ENCODE assay signal across 22 mouse cellular contexts in genomic region chrX:151085599-151085998, GRCm38 (mm10). TPM values are rescaled to one million over a fixed set of nuclear protein-coding genes. Genes with fewer than 3 reads are reported as not detected.
DNase-seq lines count a peak whose midpoint lies in the region; ATAC-seq and TF ChIP-seq lines count a peak whose summit lies in the region.
"Had no signal": no experiment of that assay in that cellular context is flagged by ENCODE, and none has a peak within 500 bp of the region (broad histone marks: within the 10 kb centered on the region; RNA-seq: fewer than 3 reads in every experiment).

No protein-coding gene starts in this region.

- no peak for TF ChIP-seq RAD21 in CH12.LX (IDR thresholded peaks at IDR 0.05; ENCODE audit: low read depth, low read length)
- no peak for TF ChIP-seq RAD21 in MEL (IDR thresholded peaks at IDR 0.05; ENCODE audit: low read depth, low read length)

- DNase-seq in heart, adult 11 months = peak; percentile 56
- no peak for DNase-seq in layer of hippocampus, adult 2 months (ENCODE audit: low spot score in 2 of 2)
- no peak for DNase-seq in layer of hippocampus, adult 11-12 months (ENCODE audit: low spot score)
- DNase-seq in CH12.LX (ENCODE audit: extremely low read depth) (no peak), MEL (ENCODE audit: low read depth, low spot score) (no peak)
- DNase-seq in hindbrain, postnatal 0 days (ENCODE audit: low spot score) = no peak
- no peak for DNase-seq in adrenal gland, adult 8-10 months
- DNase-seq: adrenal gland, adult 2 months; adrenal gland, postnatal 10 days; adrenal gland, postnatal 14 days; adrenal gland, postnatal 25 days; adrenal gland, postnatal 36 days; B cell, adult 2 months; cerebellum, adult 11 months; cerebellum, adult 11-12 months; cerebellum, adult 18-20 months; cerebellum, adult 2 months; cerebellum, adult 8-10 months had no signal

- TF ChIP-seq EP300 in CH12.LX (IDR thresholded peaks at IDR 0.05; ENCODE audit: low read length) (no peak), MEL (IDR thresholded peaks at IDR 0.05; ENCODE audit: low read depth in 1 of 2, low read length in 2 of 2) (peak; percentile 53; a peak in 3 of 4 replicates)

- dilution Hi-C loops in CH12.LX (cut with MboI; ENCODE audit: extremely low pct_ligation_motif_present, extremely low pct_unique_long_range_greater_than_20kb, low sequenced_read_pairs) = no loop called here

- H3K9me3 ChIP-seq in heart, embryonic 11.5 days (replicated peaks; ENCODE audit: control insufficient read depth, low read length) = no peaks in the 10 kb centered on the region
- H3K9me3 ChIP-seq in CH12.LX (replicated peaks; ENCODE audit: low read length) = no peaks in the 10 kb centered on the region
- no peaks in the 10 kb centered on the region for H3K9me3 ChIP-seq in MEL (replicated peaks; ENCODE audit: insufficient read depth, low read length)
- no peaks in the 10 kb centered on the region for H3K9me3 ChIP-seq in hindbrain, postnatal 0 days (ENCODE audit: low read length)
- H3K9me3 ChIP-seq: G1E had no signal

- no peak overlapping the region for H3K9ac ChIP-seq in heart, embryonic 11.5 days (ENCODE audit: low read depth, low read length)
- H3K9ac ChIP-seq in CH12.LX (ENCODE audit: insufficient read depth, low read depth) (no peak overlapping the region), MEL (ENCODE audit: control insufficient read depth, low read depth, low read length, poor library complexity, severe bottlenecking) (no peak overlapping the region)
- H3K9ac ChIP-seq in hindbrain, postnatal 0 days (replicated peaks; ENCODE audit: low read length) = no peak overlapping the region

- no peak overlapping the region for H3K4me3 ChIP-seq in heart, embryonic 11.5 days (ENCODE audit: low read depth, low read length)
- H3K4me3 ChIP-seq in layer of hippocampus, adult 2 months = no peak overlapping the region
- H3K4me3 ChIP-seq in CH12.LX (replicated peaks in 1 of 3; ENCODE audit: low read depth in 2 of 3, low read length in 2 of 3, poor library complexity in 1 of 3) = no peak overlapping the region
- H3K4me3 ChIP-seq in MEL (ENCODE audit: control insufficient read depth in 1 of 2, insufficient read depth in 1 of 2, low read depth in 2 of 2, low read length in 2 of 2) = no peak overlapping the region
- no peak overlapping the region for H3K4me3 ChIP-seq in hindbrain, postnatal 0 days (ENCODE audit: low read length)

- 47% methylated on average over 2 of the region's 2 CpGs for WGBS in heart, embryonic 11.5 days (ENCODE audit: insufficient replicate concordance)
- WGBS in hindbrain, postnatal 0 days = 82% methylated on average over 2 of the region's 2 CpGs

- no peak overlapping the region for H3K27ac ChIP-seq in heart, embryonic 11.5 days (ENCODE audit: low read depth, low read length)
- H3K27ac ChIP-seq in layer of hippocampus, adult 2 months = peak overlapping the region; percentile 70; the same call in 1 of the 2 replicates
- no peak overlapping the region for H3K27ac ChIP-seq in CH12.LX (ENCODE audit: insufficient read depth, low read depth)
- H3K27ac ChIP-seq in MEL (ENCODE audit: control insufficient read depth, low read depth, low read length) = no peak overlapping the region
- H3K27ac ChIP-seq in hindbrain, postnatal 0 days = no peak overlapping the region

- H3K4me1 ChIP-seq in heart, embryonic 11.5 days (ENCODE audit: control insufficient read depth, insufficient read depth, low read length) = no peaks in the 10 kb centered on the region
- H3K4me1 ChIP-seq in CH12.LX (ENCODE audit: control insufficient read depth in 1 of 2, insufficient read depth in 2 of 2) = no peaks in the 10 kb centered on the region
- H3K4me1 ChIP-seq in MEL (ENCODE audit: control insufficient read depth in 1 of 2, insufficient read depth in 2 of 2, low read length in 2 of 2) = peaks cover 0 to 8% of the 10 kb centered on the region in 2 experiments; a peak in 1 of 4 replicates
- H3K4me1 ChIP-seq in hindbrain, postnatal 0 days (ENCODE audit: insufficient read depth, low read length) = no peaks in the 10 kb centered on the region

- in situ Hi-C loops in CH12.LX (cut with MboI; ENCODE audit: low pct_ligation_motif_present, low pct_unique_long_range_greater_than_20kb, low sequenced_read_pairs) = no loop called here

- no peak for TF ChIP-seq POLR2A in CH12.LX (IDR thresholded peaks at IDR 0.05; ENCODE audit: low read depth, low read length)
- no peak for TF ChIP-seq POLR2A in MEL (IDR thresholded peaks at IDR 0.05; ENCODE audit: control insufficient read depth in 1 of 2, insufficient read depth in 1 of 2, low read depth in 1 of 2, low read length in 2 of 2, poor library complexity in 1 of 2)

- no peak overlapping the region for H3K4me2 ChIP-seq in heart, embryonic 11.5 days
- no peak overlapping the region for H3K4me2 ChIP-seq in CH12.LX (ENCODE audit: insufficient read depth, low read depth, poor library complexity, severe bottlenecking)
- no peak overlapping the region for H3K4me2 ChIP-seq in hindbrain, postnatal 0 days (ENCODE audit: low read depth, low read length)

- no peak for TF ChIP-seq CTCF in layer of hippocampus, adult 2 months (conservative IDR thresholded peaks at IDR 0.05)
- TF ChIP-seq CTCF in CH12.LX (conservative IDR thresholded peaks at IDR 0.05 in 1 of 2, IDR thresholded peaks at IDR 0.05 in 1 of 2; ENCODE audit: low read depth in 2 of 2, low read length in 2 of 2) (no peak), MEL (IDR thresholded peaks at IDR 0.05 in 2 of 3, conservative IDR thresholded peaks at IDR 0.05 in 1 of 3; ENCODE audit: control insufficient read depth in 1 of 3, insufficient read depth in 1 of 3, low read depth in 2 of 3, low read length in 3 of 3, poor library complexity in 1 of 3, severe bottlenecking in 1 of 3) (no peak)
- no peak for TF ChIP-seq CTCF in hindbrain, postnatal 0 days (IDR thresholded peaks at IDR 0.05; ENCODE audit: low read depth)

- no peaks in the 10 kb centered on the region for H3K79me2 ChIP-seq in CH12.LX (replicated peaks; ENCODE audit: control insufficient read depth, extremely low read depth, insufficient read depth, poor library complexity, severe bottlenecking)
- H3K79me2 ChIP-seq in MEL (ENCODE audit: control insufficient read depth, insufficient read depth, low read length, poor library complexity) = no peaks in the 10 kb centered on the region

- H3K27me3 ChIP-seq in heart, embryonic 11.5 days (ENCODE audit: control insufficient read depth, insufficient read depth, low read length) = no peaks in the 10 kb centered on the region
- H3K27me3 ChIP-seq in CH12.LX (replicated peaks) (no peaks in the 10 kb centered on the region), MEL (ENCODE audit: control insufficient read depth in 1 of 2, insufficient read depth in 2 of 2, low read length in 2 of 2) (no peaks in the 10 kb centered on the region)
- no peaks in the 10 kb centered on the region for H3K27me3 ChIP-seq in hindbrain, postnatal 0 days (ENCODE audit: insufficient read depth, low read length)

- no peaks in the 10 kb centered on the region for H3K36me3 ChIP-seq in heart, embryonic 11.5 days (ENCODE audit: control insufficient read depth, insufficient read depth, low read length)
- peaks cover 40 to 65% of the 10 kb centered on the region in 2 experiments for H3K36me3 ChIP-seq in CH12.LX (replicated peaks in 1 of 2; ENCODE audit: control insufficient read depth in 1 of 2, insufficient read depth in 1 of 2, low read length in 1 of 2)
- H3K36me3 ChIP-seq in MEL (ENCODE audit: control insufficient read depth in 1 of 2, insufficient read depth in 2 of 2, low read length in 2 of 2) = peaks cover 4 to 6% of the 10 kb centered on the region in 2 experiments
- peaks cover 13% of the 10 kb centered on the region for H3K36me3 ChIP-seq in hindbrain, postnatal 0 days (ENCODE audit: insufficient read depth, low read length)

- no peak for ATAC-seq in heart, embryonic 11.5 days (replicated peaks; ENCODE audit: insufficient number of reproducible peaks, low FRiP score, low TSS enrichment)
- ATAC-seq in hindbrain, postnatal 0 days = no peak
- ATAC-seq: activated CD4-positive, CD25-positive, alpha-beta regulatory T cell, adult 4 months; CD4-positive, CD25-positive, alpha-beta regulatory T cell, adult 4 months had no signal

TF ChIP-seq in CH12.LX, 34 proteins besides CTCF, POLR2A, EP300 and RAD21:
- TF ChIP-seq POLR2AphosphoS2 (IDR thresholded peaks at IDR 0.05; ENCODE audit: low read depth, low read length) (0 out of 2 replicates have a peak, but pooled peaks have one; percentile 25), TCF12 (IDR thresholded peaks at IDR 0.05; ENCODE audit: low read depth, low read length) (no peak)

TF ChIP-seq in MEL, 35 proteins besides CTCF, POLR2A, EP300 and RAD21:
- no peak for TF ChIP-seq MEF2A (IDR thresholded peaks at IDR 0.05; ENCODE audit: extremely low read depth, insufficient replicate concordance, low read depth, low read length, poor library complexity, severe bottlenecking)
- TF ChIP-seq TCF12 (IDR thresholded peaks at IDR 0.05; ENCODE audit: low read depth, low read length) = peak; percentile 53
- TF ChIP-seq GATA1 (IDR thresholded peaks at IDR 0.05; ENCODE audit: low read depth, low read length) = peak; percentile 84
TF ChIP-seq in MEL: peak in this region for 2.

RNA-seq across cellular contexts. Expression of gene Tsr2, which starts 10.7 kb away (rescaled TPM):
- polyA plus RNA-seq in heart, embryonic 11.5 days (2014; fragmentation: Nextera tagmentation; extraction: Ambion mirVana) = 19.5 and 22.6 TPM in 2 replicates
- total RNA-seq in layer of hippocampus, adult 2 months (2021) = 10 to 100 TPM; 73.2 to 80.4 TPM
- 15.8 and 31.5 TPM in 2 replicates for total RNA-seq in CH12.LX (2012; rRNA removed)
- total RNA-seq in CH12.LX (2014; rRNA removed) = 43.9 and 44.5 TPM in 2 replicates
- 77.8 and 82.0 TPM in 2 replicates for polyA plus RNA-seq in CH12.LX (2012; ENCODE audit: insufficient read length, low read depth)
- 56.2 and 61.9 TPM in 2 replicates for total RNA-seq in MEL (2012; rRNA removed)
- polyA plus RNA-seq in MEL (2012; ENCODE audit: insufficient read depth in 1 of 2, insufficient read length in 2 of 2, low read depth in 1 of 2, low replicate concordance in 2 of 2, missing spikeins in 1 of 2) = 100 to 1,000 TPM; 106 to 143 TPM
- total RNA-seq in hindbrain, postnatal 0 days (2014; rRNA removed) = 20.4 and 21.4 TPM in 2 replicates
- polyA plus RNA-seq in hindbrain, postnatal 0 days (2015; fragmentation: Nextera tagmentation; extraction: Ambion mirVana) = 38.6 and 41.4 TPM in 2 replicates
- total RNA-seq in adrenal gland, adult 8-10 months (2022) = 10 to 100 TPM; 50.4 to 58.4 (median 54.8) TPM

RNA-seq across cellular contexts. Expression of gene Fgd1, which starts 39.6 kb away (rescaled TPM):
- 5.8 and 6.4 TPM in 2 replicates for polyA plus RNA-seq in heart, embryonic 11.5 days (2014; fragmentation: Nextera tagmentation; extraction: Ambion mirVana)
- total RNA-seq in layer of hippocampus, adult 2 months (2021) = 10 to 100 TPM; 20.0 to 20.9 TPM
- 1.8 and 2.2 TPM in 2 replicates for total RNA-seq in CH12.LX (2012; rRNA removed)
- total RNA-seq in CH12.LX (2014; rRNA removed) = 0.32 and 0.68 TPM in 2 replicates
- 1.1 and 2.2 TPM in 2 replicates for polyA plus RNA-seq in CH12.LX (2012; ENCODE audit: insufficient read length, low read depth)
- 0.16 and 0.31 TPM in 2 replicates for total RNA-seq in MEL (2012; rRNA removed)
- under 1 TPM in 1 of 2 experiments, not detected in 1; 0.06 TPM for polyA plus RNA-seq in MEL (2012; ENCODE audit: insufficient read depth in 1 of 2, insufficient read length in 2 of 2, low read depth in 1 of 2, low replicate concordance in 2 of 2, missing spikeins in 1 of 2)
- 46.3 and 50.6 TPM in 2 replicates for total RNA-seq in hindbrain, postnatal 0 days (2014; rRNA removed)
- 12.4 and 12.7 TPM in 2 replicates for polyA plus RNA-seq in hindbrain, postnatal 0 days (2015; fragmentation: Nextera tagmentation; extraction: Ambion mirVana)
- 10 to 100 TPM; 17.1 to 25.9 (median 24.3) TPM for total RNA-seq in adrenal gland, adult 8-10 months (2022)
- total RNA-seq: G1E had no signal
- polyA plus RNA-seq: CD4-positive, CD25-positive, alpha-beta regulatory T cell, adult 4 months; G1E had no signal

Comparison
In these comparisons a context has a peak if more than half of its experiments do, and no peak if none do; other contexts are left out.
1. RNA of gene Fgd1, which starts 39.6 kb away (total RNA-seq): 46.3 to 50.6 TPM in hindbrain, postnatal 0 days, 17.1 to 25.9 TPM in adrenal gland, adult 8-10 months and 20.0 to 20.9 TPM in layer of hippocampus, adult 2 months; 0.32 to 2.2 TPM in CH12.LX and 0.16 to 0.31 TPM in MEL; every median in the first group is over 4 times any median in the second.